Mouse (Mus musculus) CD4-positive, CD25-positive, alpha-beta regulatory T cell, adult 2 months (primary cell): ENCODE measurements around the gene Jun.

Experiments
- DNase-seq: peaks from one replicate; pipeline ENCODE4 v3.0.0-alpha.2; 2012; ENCODE audit warnings: low read depth, low spot score

Jun gene

DNA sequence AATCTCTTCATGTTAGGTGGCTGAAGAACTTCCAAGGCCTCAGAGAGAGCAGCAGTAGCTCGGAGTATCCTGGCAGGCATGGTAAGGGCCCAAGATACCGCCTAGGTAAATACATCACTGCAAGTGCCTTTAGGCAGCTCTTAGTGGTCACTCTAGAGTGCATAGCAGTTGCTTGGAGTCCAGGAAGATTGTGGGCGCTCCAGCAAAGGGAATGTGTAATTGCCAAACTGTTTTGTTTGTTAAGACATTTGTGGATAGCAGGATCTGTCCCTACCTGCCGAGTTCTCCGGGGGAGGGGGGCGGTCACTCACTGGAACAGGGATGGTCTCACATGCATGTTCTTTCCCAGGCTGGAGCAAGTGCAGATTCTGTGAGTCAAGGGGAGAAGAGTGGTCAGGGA is 22.3 kb upstream of the Jun start:
- no peak for DNase-seq

DNA sequence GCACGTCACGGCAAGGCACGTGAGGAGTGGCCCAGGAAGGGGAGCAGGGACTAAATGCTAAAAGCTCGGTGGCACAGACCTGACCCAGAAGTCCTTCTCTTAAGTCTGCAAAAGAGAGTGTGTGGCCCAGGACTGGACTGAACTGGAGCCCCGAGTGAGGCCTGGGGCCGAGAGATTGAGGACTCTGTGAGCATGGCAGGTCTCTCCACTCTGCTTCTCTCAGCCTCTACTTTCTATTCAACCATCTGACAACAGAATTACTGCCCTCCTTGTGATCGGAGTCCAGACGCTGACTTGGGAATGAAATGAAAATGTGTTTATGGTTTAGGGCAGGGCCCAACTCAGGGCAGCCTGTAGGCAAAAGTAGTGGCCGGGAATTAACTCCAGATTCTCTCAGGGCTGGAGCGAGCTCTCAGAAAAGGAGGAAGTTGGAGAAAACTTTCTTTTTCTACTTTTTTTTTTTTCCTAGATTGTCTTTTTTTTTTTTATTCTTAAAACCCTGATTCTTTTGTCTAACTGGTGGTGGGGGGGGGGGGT is 21.3 kb upstream of the Jun start:
- DNase-seq, result no peak

GRCm38 (mm10) chr4:95070407-95070806 is 18.4 kb upstream of the Jun start:
- no peak for DNase-seq

DNA sequence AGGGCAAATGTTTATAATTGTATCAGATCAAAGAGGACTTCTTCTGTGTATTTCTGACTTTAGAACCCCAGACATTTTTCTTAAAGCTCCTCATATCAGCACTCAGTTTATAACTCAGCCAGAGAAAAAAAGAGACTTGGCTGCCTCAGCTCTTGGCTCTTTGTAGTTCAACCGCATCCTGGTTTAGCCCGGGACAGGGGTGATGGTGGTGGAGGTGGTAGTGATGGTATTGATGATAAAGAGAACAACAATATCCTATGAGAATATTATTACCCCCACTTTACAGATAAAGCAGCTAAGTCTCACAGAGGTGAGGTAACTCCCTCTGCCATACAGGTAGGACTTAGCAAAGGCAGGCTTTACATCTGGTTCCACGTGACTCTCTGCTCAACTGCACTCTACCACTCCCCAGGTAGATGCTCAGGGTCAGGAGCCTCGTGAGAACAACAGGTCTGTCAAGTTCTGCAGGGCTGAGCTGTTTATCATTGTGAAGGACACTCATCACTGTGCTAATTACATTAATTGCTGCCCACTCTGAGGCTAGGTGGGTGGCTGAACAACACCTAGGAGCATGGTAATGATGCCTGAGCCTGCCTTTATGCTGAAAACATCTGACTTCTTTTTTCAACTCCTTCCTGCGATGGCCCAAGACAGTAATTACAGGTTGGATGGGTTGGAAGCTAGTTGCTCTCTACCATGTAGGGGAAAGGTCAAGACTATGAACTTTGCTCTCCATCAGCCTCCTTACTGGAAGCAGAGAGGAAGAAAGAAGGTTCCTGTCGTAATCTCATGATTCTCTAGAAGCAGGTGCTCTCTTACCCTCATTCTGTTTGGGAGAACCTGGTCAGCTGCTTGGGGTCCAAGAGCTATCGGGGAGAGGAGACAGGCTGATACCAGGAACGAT is 16.3 kb upstream of the Jun start:
- DNase-seq, result peak; percentile 26

DNA sequence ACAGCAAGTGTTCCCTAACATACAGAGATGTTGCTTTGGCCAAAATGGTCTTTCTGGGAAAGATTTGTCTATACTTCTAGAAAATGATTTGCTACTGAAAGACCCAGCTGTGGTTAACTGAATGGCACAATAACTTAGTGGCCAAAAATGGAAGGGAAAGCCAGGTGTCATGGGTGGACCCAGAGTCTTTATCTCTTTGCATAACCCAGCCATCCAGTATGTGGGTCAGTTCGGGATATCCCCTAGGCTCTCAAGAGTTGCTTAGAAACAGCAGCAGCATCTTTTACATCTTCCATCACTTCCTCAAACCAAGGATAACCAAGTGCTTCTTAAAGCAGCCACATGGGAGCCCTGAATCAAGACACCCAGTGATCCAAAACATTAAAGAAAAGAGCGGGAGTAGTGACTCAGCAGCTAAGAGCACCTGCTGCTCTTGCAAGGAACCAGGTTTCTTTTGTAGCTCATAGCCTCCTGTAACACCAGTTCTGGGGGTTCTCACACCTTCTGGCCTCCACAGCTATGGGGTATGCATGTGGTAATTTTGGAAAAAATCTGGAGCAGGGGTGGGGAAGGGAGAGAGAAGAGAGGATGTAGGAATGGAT is 11.7 kb upstream of the Jun start:
- no peak for DNase-seq

DNA sequence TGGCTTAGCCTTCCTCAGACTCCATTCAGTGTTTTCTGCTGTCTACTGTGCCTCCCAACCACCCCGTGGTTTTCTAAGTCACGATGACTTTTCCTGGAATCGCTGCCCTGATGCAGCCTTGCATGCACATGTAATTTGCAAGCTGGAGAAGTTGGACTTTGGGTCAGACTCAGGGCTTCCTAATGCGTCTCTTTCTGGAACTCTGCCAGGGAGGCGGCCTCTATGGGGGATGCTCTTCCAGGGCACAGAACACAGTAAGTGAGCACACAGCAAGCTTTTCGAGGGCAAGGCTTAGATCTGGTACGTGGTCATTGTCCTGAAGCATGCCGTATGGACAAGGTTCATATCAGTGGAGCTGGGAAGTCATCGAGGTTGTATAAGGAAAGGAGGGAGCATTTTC is 10.9 kb upstream of the Jun start:
- DNase-seq, result no peak

DNA sequence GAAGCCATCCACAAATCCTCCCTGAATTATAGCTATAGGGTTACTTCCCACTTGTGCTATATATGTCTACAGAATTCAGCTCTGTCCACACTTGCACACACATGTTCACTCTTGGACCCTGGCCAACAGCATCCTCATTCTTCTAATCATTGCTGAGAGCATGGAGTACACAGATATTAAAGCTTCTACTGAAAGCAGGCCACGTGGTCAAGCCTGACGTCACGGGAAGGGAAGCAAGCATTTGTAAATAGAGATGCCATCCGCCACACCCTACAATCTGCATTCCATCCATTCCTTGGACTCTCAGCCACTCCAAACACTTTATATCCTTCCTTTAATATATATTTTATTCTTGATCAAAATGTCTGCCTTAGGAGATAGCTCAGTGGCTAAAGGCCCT is 5.2 kb upstream of the Jun start:
- no peak for DNase-seq

- no peak for DNase-seq
Measured at GRCm38 (mm10) chr4:95055276-95055675, 3.3 kb upstream of the Jun start.

- no peak for DNase-seq
Measured at GRCm38 (mm10) chr4:95054336-95054735, 2.3 kb upstream of the Jun start.

DNA sequence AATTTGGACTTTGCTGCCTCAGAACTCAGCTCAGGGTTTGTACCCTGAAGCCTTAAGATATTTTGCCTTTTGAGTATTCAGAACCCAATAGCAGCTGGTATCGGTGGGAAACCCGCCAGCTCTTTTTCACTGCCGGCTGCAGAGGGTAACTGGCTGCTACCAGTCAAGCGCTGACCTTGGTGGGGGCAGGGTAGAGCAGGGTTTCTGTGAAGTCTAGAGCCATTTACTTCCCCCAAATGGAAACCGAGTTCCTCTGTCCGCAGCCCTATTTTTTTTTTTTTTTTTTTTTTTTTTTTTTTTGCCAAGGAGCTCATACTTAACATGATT is 1.7 kb upstream of the Jun start:
- DNase-seq, result peak; percentile 44

DNA sequence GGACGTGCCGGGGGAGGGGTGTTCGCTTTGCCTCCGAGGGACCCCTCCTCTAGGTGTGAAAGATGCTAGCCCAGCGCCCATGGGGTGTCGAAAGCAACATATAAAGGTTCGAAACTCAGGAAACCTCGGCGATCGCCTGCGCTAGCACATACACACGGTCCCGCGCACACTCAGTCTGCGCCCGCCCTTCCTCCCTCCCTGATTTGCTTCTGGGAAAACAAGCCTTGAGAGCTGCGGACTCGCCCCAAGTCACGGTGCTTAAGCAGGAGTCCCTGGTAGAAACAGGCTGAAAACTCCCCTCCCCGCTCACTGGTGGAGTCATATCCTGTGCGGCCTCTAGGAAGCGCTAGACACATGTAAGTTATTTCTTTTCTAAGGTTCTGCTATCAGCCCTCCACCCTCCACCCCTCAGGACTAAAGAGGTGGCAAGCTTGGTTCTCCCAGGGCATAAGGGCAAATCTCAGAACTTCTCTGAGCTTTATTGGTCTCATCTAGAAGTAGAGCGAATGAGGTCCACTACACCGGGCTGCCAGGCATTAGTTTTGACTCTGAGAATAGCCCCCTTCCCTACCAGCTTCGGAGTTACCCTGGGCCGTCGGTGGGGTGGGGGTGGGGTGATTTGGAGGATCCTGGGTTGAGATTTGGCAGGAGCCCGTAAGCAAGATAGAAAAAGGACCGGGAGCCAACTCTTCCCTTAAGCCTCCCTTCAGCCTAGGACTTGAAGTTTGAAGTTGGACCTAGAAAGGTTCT is 1.2 kb upstream of the Jun start:
- DNase-seq, result peak; percentile 94

DNA sequence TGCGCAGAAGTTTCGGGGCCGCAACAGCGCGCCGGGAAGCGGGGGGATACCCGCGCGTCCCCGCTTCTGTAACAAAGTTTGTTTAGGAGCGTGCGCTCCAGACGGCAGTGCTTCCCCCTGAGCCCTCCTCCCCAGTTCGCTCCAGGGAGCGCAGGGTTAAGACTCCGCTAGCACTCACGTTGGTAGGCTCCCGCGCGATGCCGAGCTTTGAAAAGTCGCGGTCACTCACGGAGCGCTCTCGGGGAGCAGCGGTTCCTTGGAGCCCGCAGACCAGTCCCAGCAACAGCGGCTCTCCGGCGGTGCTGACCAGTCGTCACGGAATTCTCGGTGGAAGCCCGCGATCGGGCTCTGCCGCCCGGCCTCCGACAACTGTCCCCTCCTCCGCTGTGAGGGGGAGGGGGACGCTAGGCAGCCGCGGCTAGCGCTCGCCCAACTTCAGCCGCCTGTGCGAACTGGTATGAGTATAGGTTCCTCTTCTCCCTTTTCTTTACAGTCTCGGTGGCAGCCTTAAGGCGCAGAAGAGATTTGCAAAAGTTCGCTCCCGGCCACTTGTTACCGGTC is 631 bp downstream of the Jun start:
- peak; percentile 74 for DNase-seq

- peak; percentile 84 for DNase-seq
Measured at GRCm38 (mm10) chr4:95050518-95051278, 1.3 kb downstream of the Jun start.

DNA sequence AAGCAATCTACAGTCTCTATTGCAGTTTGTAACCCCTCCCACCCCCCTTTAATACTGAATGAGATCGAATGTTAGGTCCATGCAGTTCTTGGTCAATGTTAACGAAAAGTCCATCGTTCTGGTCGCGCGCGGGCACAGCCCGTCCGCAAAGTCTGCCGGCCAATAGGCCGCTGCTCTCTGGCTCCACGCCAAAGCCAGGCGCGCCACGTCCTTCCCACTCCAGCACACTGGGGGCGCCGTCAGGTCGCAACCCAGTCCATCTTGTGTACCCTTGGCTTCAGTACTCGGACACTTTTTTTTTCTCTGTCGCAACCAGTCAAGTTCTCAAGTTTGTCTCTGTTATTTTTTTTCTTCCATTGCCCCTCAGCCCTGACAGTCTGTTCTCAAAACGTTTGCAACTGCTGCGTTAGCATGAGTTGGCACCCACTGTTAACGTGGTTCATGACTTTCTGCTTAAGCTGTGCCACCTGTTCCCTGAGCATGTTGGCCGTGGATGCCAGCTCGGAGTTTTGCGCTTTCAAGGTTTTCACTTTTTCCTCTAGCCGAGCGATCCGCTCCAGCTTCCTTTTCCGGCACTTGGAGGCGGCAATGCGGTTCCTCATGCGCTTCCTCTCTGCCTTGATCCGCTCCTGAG is 2.0 kb downstream of the Jun start:
- DNase-seq, result peak; percentile 77

DNA sequence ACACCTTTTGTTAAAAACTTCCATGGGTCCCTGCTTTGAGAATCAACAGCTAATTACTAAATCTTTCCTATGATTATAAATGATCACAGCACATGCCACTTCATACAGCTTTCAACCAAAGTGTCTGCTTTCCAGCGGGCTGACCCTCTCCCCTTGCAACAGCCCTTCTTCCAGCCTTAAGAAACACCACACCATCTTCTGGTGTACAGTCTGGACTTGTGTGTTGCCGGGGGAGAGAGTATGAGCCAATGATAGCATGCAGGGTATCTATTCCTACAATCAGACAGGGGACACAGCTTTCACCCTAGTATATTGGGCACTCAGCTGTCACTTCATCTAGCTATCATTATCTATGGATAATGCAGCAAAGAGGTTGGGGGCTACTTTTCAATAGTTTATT is 2.9 kb downstream of the Jun start:
- peak; percentile 69 for DNase-seq

- no peak for DNase-seq
Measured at GRCm38 (mm10) chr4:95048731-95049100, 3.3 kb downstream of the Jun start.

DNA sequence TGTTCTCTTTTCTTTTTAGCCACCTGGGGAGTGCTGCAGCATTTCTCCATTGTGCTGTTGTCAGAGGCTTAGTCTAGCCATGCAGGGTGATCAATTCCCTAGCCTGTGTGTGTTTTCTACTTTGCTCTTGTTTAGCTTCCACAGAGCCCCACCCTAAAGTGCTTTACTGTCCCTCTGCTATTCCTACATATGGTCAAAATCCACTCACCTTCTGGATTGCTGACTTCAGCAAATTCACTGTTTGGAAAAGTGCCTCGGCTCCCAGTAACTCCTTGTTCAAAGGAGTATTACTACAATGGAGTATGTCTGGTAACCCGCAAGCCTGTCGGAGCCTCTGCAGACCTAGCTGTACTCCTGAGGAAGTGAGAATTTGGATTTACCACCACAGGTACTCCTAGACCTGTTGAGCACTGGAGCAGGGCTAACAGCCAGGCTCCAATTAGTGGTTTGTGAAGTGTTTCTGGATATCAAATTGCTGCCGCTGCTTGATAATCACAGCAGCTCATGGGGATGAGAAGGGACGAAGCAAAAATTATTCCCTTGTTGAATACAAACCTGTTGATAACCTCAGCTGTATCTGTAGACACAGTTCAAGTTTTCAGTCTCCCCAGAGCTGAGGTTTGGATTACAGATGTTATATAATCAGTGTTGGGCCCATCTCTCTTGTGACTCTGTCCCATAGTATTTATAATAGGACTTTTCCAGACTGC is 3.8 kb downstream of the Jun start:
- peak; percentile 43 for DNase-seq

DNA sequence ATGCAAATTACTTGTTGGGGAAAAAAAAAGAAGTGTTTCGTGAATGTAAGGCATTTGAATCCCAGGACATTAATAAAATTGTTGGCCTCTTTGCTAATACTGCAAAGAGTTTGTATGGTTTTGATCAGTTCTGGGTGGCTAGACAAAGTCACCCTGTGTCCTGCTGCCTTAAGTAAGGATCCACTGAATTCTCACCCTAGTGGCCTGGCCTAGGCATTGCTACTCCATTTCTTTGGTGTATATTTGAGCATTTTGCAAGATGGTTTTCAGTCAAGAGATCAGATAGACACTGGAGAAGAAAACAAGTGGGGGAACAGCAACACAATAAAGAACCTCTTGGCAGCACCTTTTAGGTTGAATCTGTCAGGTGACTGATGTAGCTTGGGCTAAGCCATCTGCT is 6.9 kb downstream of the Jun start:
- DNase-seq, result peak; percentile 45

- no peak for DNase-seq
Measured at GRCm38 (mm10) chr4:95044721-95045120, 7.3 kb downstream of the Jun start.

DNA sequence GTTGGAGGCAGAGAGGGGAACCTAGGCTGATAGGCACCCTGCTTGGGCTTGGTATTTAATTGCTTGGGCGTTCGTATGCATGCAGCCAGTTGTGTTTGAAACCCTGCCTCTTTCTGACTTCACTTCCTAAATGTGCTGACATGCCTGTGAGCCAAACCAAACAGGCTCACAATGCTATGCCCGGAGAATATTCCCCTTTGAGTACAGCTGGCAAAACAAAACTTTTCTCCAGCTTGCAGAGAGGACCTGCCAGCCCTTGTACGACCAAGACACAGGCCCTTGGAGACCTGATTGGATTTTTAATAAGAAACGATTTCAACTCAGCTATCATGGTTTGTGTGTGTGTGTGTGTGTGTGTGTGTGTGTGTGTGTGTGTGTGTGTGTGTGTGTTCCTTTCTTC is 14.0 kb downstream of the Jun start:
- no peak for DNase-seq
